Mouse (Mus musculus): Measurements from ENCODE around the gene Zfp385c. TPM values are rescaled to one million over a fixed set of nuclear protein-coding genes. Genes with fewer than 3 reads are reported as not detected.

The Zfp385c gene
- total RNA-seq (2023), result not detected

DNA sequence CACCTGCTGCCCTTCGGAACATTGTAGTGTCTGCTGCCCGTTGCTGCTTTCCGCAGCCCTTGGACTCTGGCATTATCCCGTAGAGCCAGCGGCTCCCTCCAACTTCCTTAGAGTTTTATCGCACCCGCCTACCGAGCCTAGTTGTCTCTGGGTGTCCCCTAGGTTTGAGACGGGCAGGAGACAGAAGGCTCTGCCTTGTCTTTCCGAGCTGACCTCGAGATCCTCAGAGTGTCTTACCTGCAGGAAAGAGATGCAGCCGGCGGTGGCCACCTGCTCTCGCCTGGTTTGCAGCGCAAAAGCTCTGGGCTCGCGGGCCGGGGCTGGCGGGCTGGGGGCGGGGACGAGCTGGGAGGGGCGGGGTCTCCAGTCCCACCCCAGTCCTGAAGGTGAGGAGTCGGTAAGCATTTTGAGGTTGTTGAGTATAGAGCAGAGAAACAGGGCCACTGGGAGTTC is at the start of gene Zfp385c:
Gene Zfp385c (minus strand): TSS at position 292 of the 453 bp plus-strand sequence.

DNA sequence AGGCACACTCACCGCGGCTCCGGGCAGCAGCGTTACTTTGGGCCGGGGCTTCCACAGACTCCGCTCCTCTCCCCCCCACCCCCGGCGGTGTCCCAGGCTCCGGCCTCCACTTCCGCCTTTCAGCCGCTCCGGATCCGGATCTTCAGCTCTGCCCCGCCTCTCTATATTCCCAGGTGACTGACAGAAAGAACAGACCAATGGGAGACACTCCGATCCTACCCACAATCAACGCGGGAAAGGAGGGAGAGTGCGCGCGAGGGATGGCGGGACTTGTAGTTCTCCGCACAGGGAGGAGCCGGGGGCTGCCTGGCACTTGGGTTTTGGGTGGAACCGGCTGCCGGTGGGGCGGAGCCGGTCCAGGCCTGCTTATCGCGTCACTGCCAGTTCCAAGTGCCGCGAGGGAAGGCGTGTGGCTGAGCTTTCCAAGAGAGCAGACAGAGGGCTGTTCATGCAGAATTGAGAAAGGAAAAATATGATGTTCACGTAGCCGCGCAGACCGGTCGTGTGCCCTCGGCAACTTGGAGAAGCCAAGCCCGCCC is 45.9 kb upstream of the Zfp385c start, which contains the start of gene Rab5c:
Gene Rab5c (minus strand): TSS at position 150 of the 539 bp plus-strand sequence.

DNA sequence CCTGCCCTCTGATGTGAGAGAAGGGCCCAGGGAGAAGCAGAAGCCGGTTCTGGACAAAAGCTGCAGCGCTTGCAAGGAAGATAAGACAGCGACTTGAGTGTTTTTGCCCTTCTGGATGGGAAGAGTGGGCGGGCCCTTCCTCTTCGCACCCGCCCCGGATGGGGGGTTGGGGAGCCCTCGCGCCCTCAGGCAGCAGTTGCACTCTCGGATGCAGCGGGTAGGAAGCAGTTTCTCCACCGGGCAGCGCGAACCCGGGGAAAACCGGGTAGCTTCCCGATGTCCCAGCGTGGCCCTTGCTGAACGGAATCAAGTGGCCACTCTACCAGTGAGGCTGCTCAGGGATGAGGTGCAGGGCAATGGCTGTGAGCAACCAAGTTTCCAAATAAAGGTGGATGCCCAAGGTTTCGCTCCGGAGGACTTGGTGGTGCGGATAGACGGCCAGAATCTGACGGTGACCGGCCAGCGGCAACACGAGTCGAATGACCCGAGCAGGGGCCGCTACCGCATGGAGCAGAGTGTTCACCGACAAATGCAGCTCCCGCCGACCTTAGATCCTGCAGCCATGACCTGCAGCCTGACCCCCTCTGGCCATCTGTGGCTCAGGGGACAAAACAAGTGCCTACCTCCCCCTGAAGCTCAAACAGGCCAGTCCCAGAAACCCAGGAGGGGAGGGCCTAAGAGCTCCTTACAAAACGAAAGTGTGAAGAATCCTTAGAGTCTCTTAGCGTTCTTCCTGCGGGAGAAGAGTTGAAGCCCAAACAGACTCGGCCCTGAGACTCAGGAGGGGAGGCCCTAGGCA is 21.7 kb upstream of the Zfp385c start, which contains the start of gene Hspb9:
Gene Hspb9 (plus strand): TSS at position 116 of the 799 bp plus-strand sequence.

DNA sequence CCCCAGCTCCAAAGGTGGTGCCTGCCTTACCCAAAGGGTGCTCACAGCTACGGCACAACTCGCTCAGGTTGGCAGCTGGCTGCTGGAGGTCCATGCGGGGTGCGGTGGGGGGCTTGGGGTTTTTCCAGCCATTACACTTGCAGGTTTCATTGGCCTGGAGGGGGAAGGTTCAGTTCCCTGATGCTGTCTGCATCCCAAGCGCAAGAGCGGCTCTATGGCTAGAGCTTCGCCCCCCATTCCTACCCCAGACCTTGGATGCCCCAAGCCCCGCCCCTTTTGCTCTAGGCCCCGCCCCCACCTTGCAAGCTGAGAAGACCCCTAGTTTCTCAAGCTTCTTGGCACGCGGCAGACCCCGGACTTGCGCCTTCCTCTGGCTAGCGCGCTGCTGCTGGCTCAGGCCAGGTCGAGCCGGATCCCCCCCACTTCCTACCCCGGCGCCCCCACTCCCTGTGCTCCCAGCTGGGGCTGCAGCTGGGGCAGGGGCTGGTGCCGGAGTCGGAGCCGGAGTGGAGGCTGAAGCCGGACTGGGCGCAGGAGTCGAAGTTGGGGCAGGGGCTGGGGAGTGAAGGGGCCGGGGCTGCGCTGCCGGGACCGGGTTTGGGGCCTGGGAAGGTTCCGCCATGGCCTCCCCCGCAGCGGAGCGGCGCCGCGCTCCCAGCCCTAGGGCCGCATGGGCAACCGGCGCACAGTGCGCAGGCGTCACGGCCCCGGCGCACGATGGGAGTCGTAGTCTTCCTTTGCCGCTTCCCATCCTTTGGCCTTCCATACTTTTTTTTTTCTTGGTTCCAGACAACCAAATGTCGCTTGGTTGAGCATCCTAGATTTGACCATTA is 19.7 kb upstream of the Zfp385c start, which contains the start of gene Kat2a:
Gene Kat2a (minus strand): TSS at position 683 of the 833 bp plus-strand sequence.

DNA sequence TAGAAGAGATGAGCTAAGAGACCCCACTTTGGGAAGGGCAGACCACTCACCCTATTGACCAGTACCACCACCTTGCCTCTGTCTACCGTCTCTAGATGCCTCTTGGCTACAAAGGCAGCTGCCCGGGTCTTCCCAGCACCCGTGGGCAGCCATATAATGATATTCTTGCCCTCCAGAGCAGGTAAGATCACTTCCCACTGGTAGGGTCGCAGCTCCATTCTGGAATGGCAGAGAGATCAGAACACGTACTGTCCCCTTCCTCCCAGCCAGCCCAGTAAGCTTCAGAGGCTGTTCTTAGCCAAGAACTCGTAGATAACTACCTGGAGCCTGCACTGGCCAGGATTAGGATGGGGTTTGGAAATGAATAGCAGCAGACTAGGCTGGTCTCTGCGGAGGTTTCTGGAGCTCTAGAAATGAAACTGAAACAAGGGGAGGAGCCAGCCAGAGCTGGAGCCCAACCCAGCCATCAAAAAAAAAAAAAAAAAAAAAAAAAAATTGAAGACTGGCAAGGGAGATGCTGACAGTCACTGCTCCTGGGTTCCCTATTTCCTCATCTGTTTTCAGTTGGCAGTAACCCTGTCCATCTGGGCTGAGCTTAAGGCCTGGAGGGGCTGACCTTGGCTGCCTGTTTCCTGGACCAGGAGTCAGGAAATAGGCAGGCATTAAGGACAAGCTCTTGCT is 11.7 kb upstream of the Zfp385c start, which contains the start of gene Dhx58:
Gene Dhx58 (minus strand): TSS at position 421 of the 681 bp plus-strand sequence.

DNA sequence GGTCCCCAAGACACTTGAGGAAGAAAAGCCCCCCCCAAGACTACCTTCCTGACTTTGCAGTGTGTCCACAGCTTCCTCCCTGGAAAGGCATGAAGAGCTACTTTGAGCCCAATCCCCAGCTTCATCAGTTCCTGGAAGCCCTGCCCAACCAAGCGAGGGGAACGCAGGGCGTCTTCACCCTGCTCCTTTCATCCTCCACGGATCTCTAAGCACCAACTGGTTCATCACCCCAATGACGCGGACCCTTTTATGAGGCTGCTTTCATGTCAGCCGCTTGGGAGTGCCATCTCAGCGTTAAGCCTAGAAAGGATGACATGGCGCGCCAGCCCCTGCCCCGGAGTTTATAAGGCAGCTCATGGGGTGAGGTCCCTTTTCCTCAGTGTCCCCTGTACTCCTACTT is 72.3 kb downstream of the Zfp385c start, which contains the start of gene Dnajc7:
Gene Dnajc7 (minus strand): TSS at position 187 of the 400 bp plus-strand sequence.

DNA sequence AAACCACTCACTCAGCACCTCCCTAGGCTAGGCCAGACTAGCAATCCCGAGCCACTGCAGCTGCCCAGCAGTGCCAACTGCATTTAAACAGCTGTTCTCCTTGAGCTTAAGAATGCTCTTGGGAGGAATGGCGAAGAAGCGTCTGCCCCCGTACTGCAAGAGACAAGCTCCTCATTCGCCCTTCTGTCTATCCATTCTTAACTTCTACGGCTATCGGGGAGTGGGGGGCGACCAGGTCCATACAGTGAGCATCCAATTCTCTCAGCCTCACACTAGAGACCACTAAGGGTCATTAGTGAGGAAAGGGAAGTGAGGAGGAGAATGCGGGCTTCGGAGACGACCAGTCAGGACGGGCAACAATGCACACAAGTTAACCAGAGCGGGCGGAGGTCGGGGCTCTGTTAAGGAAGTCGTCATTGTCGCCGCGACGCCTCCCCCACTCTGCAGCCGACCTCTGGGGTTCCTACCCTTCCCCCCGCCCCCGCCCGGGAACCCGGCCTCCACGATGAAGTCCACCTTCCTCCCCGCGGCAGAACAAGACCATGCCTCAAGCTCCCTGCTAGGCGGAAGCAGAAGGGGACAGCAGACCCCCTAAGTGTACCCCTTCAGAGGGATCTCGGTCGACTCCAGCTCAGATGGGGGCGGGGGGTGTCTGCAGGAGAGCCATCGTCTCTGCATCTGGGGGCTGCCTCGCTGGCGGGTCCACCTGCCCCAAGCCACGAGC is 73.3 kb downstream of the Zfp385c start, which contains the start of gene Nkiras2:
Gene Nkiras2 (plus strand): TSS at position 484 of the 724 bp plus-strand sequence.

Other genes with a start within 250 kb of the Zfp385c start
- 10 to 100 TPM; 10.2 to 13.7 TPM for gene Klhl11, start 219.7 kb downstream of the Zfp385c start, total RNA-seq (2023)
- gene Acly, start 164.5 kb downstream of the Zfp385c start, total RNA-seq (2023), result 100 to 1,000 TPM; 124 to 133 TPM
- not detected for gene Ttc25, start 146.8 kb downstream of the Zfp385c start, total RNA-seq (2023)
- 10 to 100 TPM; 14.3 to 16.9 TPM for gene Cnp, start 117.6 kb downstream of the Zfp385c start, total RNA-seq (2023)
- gene Nkiras2, start 73.2 kb downstream of the Zfp385c start, total RNA-seq (2023), result 10 to 100 TPM; 40.5 to 55.3 TPM
- gene Dnajc7, start 72.3 kb downstream of the Zfp385c start, total RNA-seq (2023), result 100 to 1,000 TPM; 119 to 154 TPM
- gene Dhx58, start 11.8 kb upstream of the Zfp385c start, total RNA-seq (2023), result 10 to 100 TPM; 22.4 to 25.3 TPM
- gene Kat2a, start 20.0 kb upstream of the Zfp385c start, total RNA-seq (2023), result 10 to 100 TPM; 11.2 to 11.7 TPM
- not detected for gene Hspb9, start 21.4 kb upstream of the Zfp385c start, total RNA-seq (2023)
- 100 to 1,000 TPM; 171 to 185 TPM for gene Rab5c, start 45.8 kb upstream of the Zfp385c start, total RNA-seq (2023)
- not detected for gene Kcnh4, start 67.5 kb upstream of the Zfp385c start, total RNA-seq (2023)
- not detected for gene Hcrt, start 70.5 kb upstream of the Zfp385c start, total RNA-seq (2023)
- 10 to 100 TPM in 1 of 2 experiments, 1 to 10 TPM in 1; 9.6 to 12.5 TPM for gene Ghdc, start 78.5 kb upstream of the Zfp385c start, total RNA-seq (2023)
- 10 to 100 TPM; 91.5 to 97.7 TPM for gene Stat5b, start 158.3 kb upstream of the Zfp385c start, total RNA-seq (2023)
- 10 to 100 TPM; 27.8 to 30.0 TPM for gene Stat5a, start 166.9 kb upstream of the Zfp385c start, total RNA-seq (2023)
- gene Stat3, start 247.1 kb upstream of the Zfp385c start, total RNA-seq (2023), result 100 to 1,000 TPM; 260 to 273 TPM